Mouse (Mus musculus) left cerebral cortex, adult 11 months (tissue): ENCODE data around the gene Zfp473.
"Not testable (repeated sequence)": the region's sequence is repeated elsewhere in the genome, so short reads cannot be mapped to it uniquely, and the experiment has no call there.

ENCODE experiments used
- DNase-seq: peaks from one replicate; pipeline ENCODE4 v3.0.0; 2022; ENCODE audit warnings: low spot score

Gene Zfp473

DNA sequence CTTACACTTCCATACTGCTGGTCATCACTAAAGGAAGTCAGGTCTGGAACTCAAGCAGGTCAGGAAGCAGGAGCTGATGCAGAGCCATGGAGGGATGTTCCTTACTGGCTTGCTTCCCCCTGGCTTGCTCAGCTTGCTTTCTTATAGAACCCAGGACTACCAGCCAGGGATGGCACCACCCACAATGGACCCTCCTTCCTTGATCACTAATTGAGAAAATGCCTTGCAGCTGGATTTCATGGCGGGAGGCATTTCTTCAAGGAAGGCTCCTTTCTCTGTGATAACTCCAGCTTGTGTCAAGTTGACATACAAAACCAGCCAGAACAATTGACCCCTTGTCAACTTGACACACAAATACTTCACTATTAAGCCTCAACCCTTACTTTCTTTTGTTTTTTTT, at the start of gene Zfp473:
TSS of gene Zfp473 (minus strand) at position 101 of the 400 bp plus-strand sequence.
- not testable (repeated sequence) for DNase-seq

DNA sequence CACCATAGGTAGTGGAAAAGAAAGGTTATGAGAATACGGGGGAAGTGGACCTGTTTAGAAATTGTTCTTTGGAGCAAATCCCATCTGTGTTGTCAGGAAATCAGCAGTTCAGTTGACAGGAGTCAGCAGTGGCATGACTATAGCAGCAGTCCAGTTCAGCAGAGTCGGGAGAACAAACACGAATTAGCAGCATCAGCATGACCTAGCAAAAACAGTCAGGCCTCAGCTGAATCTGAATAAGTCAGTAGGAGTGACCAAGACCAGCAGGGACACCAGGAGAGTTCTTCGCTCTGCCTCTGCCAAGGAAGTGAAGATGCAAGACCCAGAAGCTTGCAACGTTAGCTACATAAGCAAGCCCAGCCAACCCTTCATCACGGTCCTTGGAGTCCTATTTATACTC, 41.9 kb upstream of the Zfp473 start:
- DNase-seq, result no peak

DNA sequence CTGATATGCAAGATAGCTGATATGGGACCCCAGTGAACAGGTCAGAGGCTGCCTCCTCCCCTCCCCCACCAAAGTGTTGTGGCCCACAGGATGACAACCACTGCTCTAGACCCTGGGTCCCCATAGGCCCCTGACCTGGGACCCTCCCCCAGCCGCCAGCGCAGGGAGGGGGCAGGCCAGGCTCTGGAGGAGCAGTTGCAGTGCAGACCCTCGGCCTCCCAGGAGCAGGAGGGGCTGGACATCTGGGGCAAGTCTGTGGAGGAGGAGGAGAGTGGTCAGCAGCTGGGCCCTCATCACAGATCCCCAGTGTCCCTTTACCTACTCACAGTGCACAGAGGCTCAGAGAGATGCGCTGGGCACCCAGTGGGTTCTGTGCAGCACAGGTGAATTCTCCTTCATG, 39.2 kb upstream of the Zfp473 start:
- DNase-seq, result no peak

DNA sequence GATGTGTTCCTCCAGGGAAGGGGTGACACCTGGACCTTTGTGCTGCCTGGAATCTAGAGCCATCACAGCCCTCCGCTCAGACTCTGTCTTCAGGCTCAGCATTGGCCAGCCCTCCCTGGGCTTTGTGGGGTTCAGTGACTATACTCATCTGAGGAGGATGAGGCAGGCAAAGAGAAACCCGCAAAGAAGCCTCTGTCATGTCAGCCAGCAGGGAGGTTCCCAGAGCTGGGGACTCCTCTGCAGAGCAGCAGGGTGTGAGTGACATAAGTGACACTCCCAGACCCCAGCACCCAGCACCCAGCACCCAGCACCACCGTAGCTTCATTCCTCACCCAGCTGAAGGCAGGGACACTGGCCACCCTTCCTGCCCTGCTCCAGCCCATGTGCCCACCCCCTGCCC, 38.7 kb upstream of the Zfp473 start:
- no peak for DNase-seq

DNA sequence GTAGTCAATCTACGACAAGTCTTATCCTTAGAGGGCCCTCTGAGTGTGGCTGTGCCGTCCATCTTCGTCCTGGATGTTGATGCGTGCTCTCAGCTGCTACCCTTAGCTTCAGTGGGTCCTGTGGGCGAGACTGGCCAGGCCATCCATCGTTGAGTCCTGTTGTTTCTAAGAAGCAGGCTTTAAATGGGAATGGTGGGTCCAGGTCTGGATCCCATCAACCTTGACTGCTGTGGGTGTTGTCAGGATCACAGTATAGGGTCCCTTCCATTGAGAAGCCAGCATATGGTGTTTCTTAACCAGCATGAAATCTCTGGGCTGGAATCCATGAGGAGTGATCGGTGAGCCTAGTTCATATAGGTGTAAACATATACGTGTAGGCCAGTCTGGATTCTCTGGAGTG, 29.3 kb upstream of the Zfp473 start:
- DNase-seq, result no peak

DNA sequence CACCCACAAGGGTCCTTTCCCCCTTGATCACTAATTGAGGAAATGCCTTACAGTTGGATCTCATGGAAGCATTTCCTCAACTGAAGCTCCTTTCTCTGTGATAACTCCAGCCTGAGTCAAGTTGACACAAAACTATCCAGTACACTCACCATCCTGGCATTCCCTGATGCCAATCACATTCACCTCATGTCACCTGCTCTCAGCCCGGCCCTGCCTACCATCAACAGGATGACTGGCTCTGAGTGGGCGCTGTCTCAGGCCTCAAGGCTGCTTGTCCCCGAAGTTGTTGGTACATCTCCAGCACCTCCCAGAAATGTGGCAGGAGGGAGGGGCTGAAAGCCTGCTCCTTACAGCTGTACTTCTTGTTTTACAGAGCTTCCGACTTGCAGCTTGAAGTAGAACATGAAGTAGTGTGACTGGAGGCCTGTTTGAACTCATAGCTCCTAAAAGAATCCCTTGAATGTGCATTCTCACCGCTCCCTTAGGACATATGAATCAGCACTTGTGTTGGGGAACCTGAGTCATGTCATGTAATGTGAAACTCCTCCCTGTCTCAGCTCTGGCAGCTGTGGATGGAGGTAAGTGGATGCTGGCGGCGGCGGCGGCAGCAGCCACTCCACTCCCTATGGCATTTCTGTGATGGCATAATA, 26.1 kb upstream of the Zfp473 start:
- no peak for DNase-seq

DNA sequence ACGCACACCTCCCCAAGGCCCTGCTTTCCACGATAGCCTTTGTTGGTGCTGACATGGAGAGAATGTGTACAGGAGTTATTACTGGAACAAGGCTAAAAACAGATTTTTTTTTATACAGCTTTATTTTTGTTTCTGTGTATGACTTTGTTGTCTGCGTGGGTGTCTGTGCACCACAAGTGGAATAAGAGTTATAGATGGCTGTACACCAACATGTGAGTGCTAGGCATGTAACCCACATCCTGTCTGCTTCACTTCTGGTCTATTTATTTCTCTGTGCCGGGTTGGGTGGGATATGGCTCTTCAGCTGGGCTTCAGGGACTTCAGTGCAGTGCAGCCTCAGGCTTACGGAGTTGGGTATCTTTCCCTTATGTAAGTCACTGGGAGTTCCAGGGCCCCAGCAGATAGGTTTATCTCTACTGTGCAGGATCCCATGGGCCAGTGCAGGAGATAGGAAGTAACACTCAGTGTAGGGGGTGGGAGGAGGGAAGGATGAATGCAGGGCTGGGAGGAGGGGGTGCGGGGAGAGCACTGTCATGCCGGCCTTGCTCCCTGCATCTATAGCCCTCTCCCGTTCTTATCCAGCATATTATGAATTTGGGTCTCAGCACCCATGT, 21.8 kb upstream of the Zfp473 start:
- no peak for DNase-seq

DNA sequence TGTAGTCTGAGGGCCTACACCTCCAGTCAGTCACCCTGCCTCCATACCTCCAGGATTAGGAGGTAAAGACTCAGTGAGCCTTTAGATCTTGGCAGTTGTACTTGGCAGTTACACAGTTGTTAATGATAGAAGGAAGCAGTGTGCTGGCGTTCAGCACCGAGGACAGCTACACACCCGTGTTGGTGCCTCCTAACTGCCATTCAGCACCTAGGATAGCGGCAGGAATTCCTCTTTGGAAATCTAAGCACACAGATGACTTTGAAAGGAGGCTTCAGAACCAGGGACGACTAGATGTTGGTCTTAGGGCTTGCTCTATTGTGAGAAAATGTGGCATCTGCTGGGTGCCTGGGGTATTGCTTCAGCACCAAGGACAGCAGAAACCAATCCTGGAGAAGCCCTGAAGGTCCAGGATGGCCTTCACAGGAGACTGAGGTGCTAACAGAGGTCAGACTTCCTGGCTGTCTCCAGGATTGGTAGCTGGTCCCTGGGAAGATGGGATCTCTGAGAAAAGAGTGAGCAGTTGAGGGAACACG, 19.3 kb upstream of the Zfp473 start:
- DNase-seq, result no peak

DNA sequence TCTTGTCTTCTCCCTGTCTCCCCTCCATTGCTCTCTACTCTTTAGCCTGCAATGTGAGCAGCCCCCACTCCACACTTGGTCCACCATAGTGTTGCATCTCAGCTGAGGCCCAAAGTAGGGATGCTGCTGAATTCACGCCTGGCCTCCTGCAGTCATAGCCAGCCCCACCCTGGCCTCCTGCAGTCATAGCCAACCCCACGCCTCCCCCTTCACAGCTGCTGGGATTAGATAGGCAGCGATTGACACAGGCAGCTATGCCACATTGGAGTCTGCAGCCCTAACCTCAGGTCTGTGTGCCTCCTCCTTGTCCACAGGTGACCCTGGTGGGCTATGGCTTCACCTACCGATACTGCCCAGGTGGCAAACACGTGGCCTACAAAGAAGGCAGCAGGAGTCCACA, 17.3 kb upstream of the Zfp473 start:
- DNase-seq, result no peak

DNA sequence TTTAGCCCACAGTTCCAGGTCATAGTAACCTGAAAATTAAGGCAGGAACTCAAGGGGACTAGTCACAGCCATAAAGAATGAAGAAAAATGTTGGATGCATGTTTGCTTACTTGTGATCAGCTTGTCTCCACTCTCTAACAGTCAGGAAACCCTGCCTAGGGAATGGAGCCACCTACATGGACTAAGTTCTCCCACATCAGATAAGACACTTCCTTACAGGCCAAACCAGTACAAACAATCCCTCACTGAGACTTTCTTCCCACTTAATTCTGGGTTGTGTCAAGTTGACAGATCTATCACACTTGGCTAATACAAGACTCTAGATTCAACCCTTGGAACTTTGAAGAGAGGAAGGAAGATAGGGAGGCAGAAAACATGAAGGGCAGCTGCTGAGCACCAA, 9.5 kb upstream of the Zfp473 start:
- DNase-seq, result no peak

DNA sequence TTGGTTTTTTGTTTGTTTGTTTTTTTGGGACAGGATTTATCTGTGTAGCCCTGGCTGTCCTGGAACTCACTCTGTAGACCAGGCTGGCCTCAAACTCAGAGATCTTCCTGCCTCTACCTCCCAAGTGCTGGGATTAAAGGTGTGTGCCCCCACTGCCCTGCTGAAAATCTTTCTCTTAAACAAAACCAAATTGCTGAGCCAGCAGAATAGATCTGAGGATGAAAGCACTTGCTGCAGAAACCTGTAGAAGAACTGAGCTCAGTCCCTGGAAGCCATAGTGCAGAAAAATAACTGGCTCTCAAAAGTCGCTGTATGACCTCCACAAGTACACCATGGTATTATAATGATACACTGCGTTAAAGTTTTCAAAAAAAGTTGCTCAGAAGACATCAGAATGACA, 6.3 kb upstream of the Zfp473 start:
- DNase-seq, result no peak

DNA sequence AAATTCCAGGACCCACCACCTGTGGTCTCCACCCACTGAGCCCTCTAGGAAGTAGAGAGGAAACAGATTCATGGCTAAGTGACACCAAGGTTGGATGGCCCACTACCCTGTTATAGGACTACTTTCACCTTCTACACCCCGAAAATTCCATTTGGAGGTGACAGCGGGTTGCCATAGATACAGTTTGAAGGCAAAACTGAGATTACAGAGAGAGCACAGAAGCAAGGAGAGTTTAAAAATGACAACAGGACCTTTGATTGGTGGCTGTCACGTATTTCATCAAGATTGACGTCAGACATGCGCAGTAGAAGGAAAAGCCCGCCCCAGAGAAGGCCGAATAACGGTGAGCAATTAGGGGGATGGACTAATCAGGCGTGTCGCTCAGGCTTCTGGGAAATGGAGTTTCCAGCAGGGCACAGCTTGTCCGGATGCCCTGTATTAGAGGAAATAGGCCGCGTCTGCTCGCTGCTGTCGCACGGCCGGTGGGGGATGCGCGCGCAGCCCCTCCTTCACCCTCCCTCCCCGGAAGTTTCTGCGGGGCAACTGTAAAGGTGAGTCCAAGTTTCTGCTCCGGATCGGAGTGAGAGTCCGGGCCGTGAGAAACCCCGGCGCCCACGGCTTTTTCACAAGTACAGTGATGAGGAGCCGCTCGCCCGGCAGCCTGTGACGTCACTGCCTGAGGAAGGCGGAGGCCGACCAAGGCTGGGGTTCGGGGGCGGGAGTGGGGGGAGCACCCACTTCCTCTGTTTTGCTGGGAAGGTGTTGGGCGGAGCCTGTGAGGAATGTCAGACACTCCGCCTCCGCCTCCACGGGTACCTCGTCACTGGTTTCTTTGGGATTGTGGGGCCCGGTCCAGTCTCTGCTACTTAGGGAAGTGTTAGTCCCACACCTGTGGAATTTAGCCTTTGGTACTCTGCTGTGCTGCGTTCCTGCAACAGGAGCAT, 2.5 kb downstream of the Zfp473 start, which contains the start of gene Vrk3:
TSS of gene Vrk3 (plus strand) at position 313 of the 944 bp plus-strand sequence.
- DNase-seq, result peak; percentile 93

DNA sequence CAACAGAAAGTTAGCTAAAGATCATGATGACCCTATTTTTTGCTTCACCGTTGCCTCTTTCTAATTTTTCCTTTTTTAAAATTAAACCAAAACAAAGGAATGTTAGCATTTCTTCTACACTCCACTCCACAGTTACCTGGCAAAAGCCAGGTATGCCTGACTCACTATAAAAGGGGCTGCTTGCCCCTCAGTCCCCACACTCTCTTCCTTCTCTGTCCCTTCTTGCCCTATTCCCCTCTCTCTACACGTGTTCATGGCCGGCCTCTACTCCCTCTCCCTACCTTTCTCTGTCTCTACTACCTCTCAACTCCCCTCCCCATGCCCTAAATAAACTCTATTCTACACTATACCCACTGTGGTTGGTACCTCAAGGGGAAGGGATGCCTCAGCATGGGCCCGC, 3.7 kb downstream of the Zfp473 start:
- DNase-seq, result no peak

DNA sequence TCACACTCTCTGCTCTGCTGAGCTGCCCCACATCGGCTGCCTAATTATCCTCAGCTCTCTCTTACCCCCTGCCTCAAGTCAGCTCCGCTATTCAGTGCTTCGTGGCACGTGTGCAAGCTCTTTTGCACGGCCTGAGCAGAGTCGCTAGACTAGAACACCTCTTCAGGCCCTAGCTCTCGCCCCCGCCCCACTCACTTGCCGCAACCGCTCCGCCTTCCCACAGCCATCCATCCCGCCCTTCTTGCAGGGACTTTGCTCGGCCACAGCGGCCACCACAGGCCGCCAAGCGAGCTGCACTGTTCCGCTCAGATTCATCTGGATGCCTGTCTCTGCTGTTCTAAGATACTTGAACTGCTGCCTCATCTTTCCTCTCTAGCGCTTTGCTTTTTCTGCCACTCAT, 5.8 kb downstream of the Zfp473 start:
- DNase-seq, result peak; percentile 69

DNA sequence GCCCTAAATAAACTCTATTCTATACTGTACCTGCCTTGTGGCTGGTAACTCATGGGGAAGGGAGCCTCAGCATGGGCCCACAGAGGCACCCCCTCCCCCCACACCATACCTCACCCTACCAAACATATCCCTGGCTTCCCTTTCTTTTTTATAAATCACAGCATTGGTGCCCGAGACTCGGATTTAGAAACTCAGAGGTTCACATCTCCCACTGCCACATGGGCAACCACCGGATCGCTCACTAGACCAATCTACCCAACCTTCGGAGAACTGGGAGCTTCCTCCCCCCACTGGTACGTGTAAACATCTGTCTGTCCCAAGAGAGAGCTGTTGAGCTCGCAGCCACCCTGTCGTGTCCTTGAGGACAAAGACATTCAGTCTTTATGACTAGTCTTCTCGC, 6.6 kb downstream of the Zfp473 start:
- DNase-seq, result no peak

DNA sequence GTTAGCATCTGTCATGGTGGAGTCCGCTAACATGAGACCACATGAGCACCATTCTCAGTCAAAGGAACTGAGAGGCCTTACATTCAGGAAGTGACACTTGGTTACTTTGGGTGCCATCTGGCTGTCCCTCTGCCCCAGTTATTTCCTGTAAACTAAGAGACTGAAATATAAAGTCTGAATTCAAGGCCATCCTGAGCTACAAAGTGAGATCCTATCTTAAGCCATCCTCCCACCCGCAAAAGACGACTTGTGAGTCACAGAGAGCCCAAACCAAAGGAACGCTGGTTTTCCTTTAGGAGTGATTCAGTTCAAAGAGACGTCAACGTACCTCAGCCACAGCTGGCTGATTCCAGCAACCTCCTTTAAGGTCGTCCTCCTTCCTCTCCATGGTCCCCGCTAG, 9.5 kb downstream of the Zfp473 start:
- no peak for DNase-seq

DNA sequence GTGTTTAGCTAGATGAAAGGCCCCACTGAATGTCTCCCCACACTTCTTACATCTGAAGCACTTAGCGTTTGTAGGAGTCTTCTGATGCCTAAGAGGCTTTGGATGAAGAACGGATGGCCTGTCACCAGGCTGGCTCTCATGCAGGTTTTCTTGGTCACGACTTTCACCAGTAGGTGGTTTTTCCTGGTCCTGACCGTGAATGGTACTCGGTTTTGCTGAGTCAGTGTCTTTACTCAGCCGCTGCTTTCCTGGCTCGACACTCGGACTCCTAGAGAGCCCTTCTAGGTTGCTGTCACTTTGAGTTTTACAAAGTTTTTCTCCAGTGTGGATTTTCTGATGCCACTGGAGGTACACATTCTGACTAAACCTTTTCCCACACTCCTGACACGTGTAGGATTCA, 17.1 kb downstream of the Zfp473 start:
- no peak for DNase-seq

DNA sequence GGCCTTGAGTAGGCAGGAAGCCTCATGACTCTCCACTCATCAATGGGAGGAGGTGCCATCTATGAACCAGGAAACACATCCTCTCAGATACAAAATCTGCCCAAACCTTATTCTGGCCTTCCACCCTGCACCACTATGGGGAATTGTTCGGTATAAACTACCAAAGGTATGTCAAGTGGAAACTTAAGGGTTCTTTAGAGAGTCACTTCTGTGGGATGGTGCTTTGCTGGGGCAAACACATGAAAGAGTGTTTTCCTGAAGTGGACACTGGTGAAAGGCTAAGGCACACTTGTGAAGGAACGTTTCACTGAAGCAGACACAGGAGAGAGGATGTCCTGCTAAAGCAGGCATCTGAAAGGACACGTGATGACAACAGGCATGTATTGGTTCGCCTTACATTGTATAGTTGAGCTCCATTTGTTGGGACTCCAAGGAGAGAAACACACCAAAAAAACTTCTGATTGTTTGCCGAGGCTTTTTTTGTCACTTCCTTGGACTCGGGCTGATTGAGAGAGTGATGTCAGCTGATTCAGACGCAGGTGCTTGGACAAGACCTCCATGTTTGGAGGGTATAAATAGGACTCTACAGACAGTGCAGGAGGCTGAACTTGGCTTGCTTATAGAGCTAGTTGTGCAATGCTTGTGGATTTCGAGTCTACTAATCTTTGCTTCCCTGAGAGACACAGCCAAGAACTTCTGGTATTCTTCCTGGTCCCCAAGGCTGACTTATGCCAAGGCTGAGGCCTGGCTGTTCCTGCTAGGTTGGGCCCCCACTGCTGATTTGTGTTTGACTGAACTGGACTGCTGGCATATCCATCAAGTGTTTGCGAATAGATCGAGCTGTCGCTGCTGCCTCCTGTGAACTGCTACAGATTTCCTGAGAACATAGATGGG, 22.5 kb downstream of the Zfp473 start:
- no peak for DNase-seq

DNA sequence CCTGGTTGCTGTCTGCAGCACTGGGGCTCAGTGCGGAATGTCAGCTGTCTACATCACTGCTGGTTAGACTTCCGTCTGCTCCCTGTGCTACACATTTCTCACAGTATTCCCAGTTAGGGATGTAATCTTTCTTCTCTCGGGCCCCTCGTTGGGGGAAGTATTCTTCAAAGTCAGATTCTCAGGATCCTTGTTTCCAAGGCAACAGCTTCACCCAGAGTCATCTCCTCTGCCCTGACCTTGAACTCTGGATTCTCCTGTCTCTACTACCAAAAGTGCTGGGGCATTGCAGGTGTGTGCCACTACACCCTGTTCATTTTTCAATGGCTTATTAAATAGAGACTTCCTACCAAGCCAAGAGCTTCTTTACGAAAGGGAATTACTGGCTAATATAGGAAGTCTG, 23.7 kb downstream of the Zfp473 start:
- no peak for DNase-seq

DNA sequence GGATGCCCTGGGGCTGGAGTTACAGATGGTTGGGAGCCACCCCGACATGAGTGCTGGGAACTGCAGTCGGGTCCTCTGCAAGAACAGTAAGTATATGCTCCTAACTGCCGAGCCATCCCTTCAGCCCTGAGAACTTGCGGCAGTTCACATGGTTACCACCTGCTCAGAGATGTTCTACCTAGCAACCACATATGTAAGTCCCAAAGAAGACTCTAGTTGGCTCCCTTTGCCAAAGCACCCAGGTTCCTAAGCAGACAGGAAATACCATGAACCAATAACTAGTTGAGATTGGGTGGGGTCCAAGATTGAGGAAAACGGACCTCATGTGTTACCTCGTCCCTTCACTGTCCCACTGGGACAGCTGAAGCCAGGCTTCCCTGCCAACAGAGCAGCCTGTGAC, 24.5 kb downstream of the Zfp473 start:
- no peak for DNase-seq

DNA sequence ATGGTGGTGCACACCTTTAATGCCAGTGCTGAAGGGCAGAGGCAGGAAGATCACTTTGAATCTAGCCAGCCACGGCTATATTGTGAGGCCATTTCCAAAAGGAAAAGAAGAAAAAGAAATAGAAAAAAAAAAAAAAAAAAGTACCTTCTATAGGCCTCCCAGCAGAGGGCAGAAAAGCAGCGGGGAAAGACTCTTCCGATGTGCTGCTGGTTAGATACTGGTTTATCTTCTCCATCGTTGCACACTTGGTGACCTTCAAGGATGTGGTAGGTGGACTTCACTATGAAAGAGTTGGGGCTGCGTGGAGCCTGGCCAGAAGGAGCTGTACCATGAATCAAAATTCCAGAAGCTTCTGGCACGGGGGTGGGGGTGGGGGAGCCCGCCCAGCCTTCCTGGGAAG, 26.5 kb downstream of the Zfp473 start:
- no peak for DNase-seq

DNA sequence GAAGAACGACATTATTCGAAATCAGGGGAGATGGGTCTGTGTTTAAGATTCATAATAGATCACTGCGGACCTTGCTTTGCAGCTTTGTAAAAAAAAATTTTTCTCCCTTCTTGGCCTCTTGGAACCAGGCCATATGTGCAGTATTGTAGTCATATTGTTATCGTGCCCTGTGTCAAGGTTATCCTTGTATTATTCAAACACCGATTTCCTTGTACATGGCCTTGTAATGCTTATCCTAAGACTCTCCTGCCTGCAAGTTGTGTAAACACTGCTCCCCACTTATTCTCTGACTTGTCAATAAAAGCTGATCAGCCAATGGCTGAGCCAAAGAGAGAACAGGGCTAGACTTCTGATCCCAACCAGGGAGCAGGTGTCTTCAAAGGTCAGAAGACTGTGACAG, 28.8 kb downstream of the Zfp473 start:
- DNase-seq, result no peak
